Mouse (Mus musculus): ENCODE measurements around the gene Stip1. TPM values are rescaled to one million over a fixed set of nuclear protein-coding genes. Genes with fewer than 3 reads are reported as not detected.

The Stip1 gene
- polyA plus RNA-seq, 1 experiment = 27.4 TPM

- no peak for TF ChIP-seq CTCF (IDR thresholded peaks at IDR 0.05; ENCODE audit: extremely low read depth, insufficient read depth, insufficient read length, insufficient replicate concordance)
- TF ChIP-seq POLR2A (IDR thresholded peaks at IDR 0.05; ENCODE audit: low read depth, low read length) = no peak
- H3K36me3 ChIP-seq (ENCODE audit: control insufficient read depth, insufficient read depth, low read length) = peaks cover 4% of the 10 kb centered on the region; the same call in 1 of the 2 replicates
- H3K4me3 ChIP-seq (ENCODE audit: extremely low read depth, insufficient read depth, insufficient read length) = peak within 1 kb of the TSS; percentile 70
- peak within 1 kb of the TSS; percentile 69 for H3K27ac ChIP-seq (ENCODE audit: insufficient read depth, low read length)
- WGBS = under 1% methylated on average over 68 of the region's 84 CpGs
- DNase-seq (ENCODE audit: low read depth in 1 of 2, low spot score in 2 of 2) = peak; percentile 45 to 74
- no peaks in the 10 kb centered on the region for H3K27me3 ChIP-seq (ENCODE audit: control insufficient read depth, insufficient read depth, low read length)
- H3K4me1 ChIP-seq (ENCODE audit: control insufficient read depth, insufficient read depth, insufficient read length) = peaks cover 22% of the 10 kb centered on the region
Observed at GRCm38 (mm10) chr19:6974211-6975205, 65.3 kb downstream of the Stip1 start, which contains the start of gene Ppp1r14b. Ppp1r14b (plus strand) TSS chr19:6974968.

GRCm38 (mm10) chr19:6973581-6974190 is 66.1 kb downstream of the Stip1 start:
- Histone ChIP-seq H3K4me3 (ENCODE audit: extremely low read depth, insufficient read depth, insufficient read length) (no peak overlapping the region), H3K27ac (ENCODE audit: insufficient read depth, low read length) (no peak overlapping the region), H3K36me3 (ENCODE audit: control insufficient read depth, insufficient read depth, low read length) (peaks cover 4% of the 10 kb centered on the region; the same call in 1 of the 2 replicates), H3K4me1 (ENCODE audit: control insufficient read depth, insufficient read depth, insufficient read length) (peaks cover 24% of the 10 kb centered on the region), H3K27me3 (ENCODE audit: control insufficient read depth, insufficient read depth, low read length) (no peaks in the 10 kb centered on the region)
- no peak for TF ChIP-seq CTCF (IDR thresholded peaks at IDR 0.05; ENCODE audit: extremely low read depth, insufficient read depth, insufficient read length, insufficient replicate concordance)
- no peak for TF ChIP-seq POLR2A (IDR thresholded peaks at IDR 0.05; ENCODE audit: low read depth, low read length)
- 36% methylated on average over 12 of the region's 12 CpGs for WGBS
- DNase-seq (ENCODE audit: low read depth in 1 of 2, low spot score in 2 of 2) = no peak

- no peaks in the 10 kb centered on the region for H3K27me3 ChIP-seq (ENCODE audit: control insufficient read depth, insufficient read depth, low read length)
- WGBS = 90% methylated on average over 13 of the region's 13 CpGs
- H3K4me1 ChIP-seq (ENCODE audit: control insufficient read depth, insufficient read depth, insufficient read length) = peaks cover 21% of the 10 kb centered on the region
- H3K4me3 ChIP-seq (ENCODE audit: extremely low read depth, insufficient read depth, insufficient read length) = no peak overlapping the region
- no peak for TF ChIP-seq POLR2A (IDR thresholded peaks at IDR 0.05; ENCODE audit: low read depth, low read length)
- no peak for TF ChIP-seq CTCF (IDR thresholded peaks at IDR 0.05; ENCODE audit: extremely low read depth, insufficient read depth, insufficient read length, insufficient replicate concordance)
- 0 out of 2 replicates have a peak, but pooled peaks cover 3% of the 10 kb centered on the region for H3K36me3 ChIP-seq (ENCODE audit: control insufficient read depth, insufficient read depth, low read length)
- H3K27ac ChIP-seq (ENCODE audit: insufficient read depth, low read length) = no peak overlapping the region
- DNase-seq (ENCODE audit: low read depth in 1 of 2, low spot score in 2 of 2) = no peak
Observed at GRCm38 (mm10) chr19:6972247-6972917, 67.4 kb downstream of the Stip1 start.

- H3K4me1 ChIP-seq (ENCODE audit: control insufficient read depth, insufficient read depth, insufficient read length) = peaks cover 19% of the 10 kb centered on the region
Observed at GRCm38 (mm10) chr19:6971644-6972043, 68.1 kb downstream of the Stip1 start.

More at GRCm38 (mm10) chr19:6971644-6972043, 68.1 kb downstream of the Stip1 start:
- TF ChIP-seq POLR2A (IDR thresholded peaks at IDR 0.05; ENCODE audit: low read depth, low read length) (no peak), CTCF (IDR thresholded peaks at IDR 0.05; ENCODE audit: extremely low read depth, insufficient read depth, insufficient read length, insufficient replicate concordance) (no peak)
- Histone ChIP-seq H3K27me3 (ENCODE audit: control insufficient read depth, insufficient read depth, low read length) (no peaks in the 10 kb centered on the region), H3K4me3 (ENCODE audit: extremely low read depth, insufficient read depth, insufficient read length) (no peak overlapping the region), H3K36me3 (ENCODE audit: control insufficient read depth, insufficient read depth, low read length) (no peaks in the 10 kb centered on the region), H3K27ac (ENCODE audit: insufficient read depth, low read length) (no peak overlapping the region)
- 81% methylated on average over 6 of the region's 6 CpGs for WGBS
- no peak for DNase-seq (ENCODE audit: low read depth in 1 of 2, low spot score in 2 of 2)

Other genes with a start within 250 kb of the Stip1 start
- 26.7 and 31.8 TPM in 2 replicates for gene Rps6ka4, start 199.3 kb downstream of the Stip1 start, polyA plus RNA-seq (2012; rRNA removed)
- 82.5 and 106 TPM in 2 replicates for gene Ccdc88b, start 181.8 kb downstream of the Stip1 start, polyA plus RNA-seq (2012; rRNA removed)
- 135 and 150 TPM in 2 replicates for gene Trmt112, start 130.3 kb downstream of the Stip1 start, polyA plus RNA-seq (2012; rRNA removed)
- gene Prdx5, start 129.9 kb downstream of the Stip1 start, polyA plus RNA-seq (2012; rRNA removed) = 54.6 and 59.4 TPM in 2 replicates
- 48.4 and 53.7 TPM in 2 replicates for gene Esrra, start 118.2 kb downstream of the Stip1 start, polyA plus RNA-seq (2012; rRNA removed)
- 0.11 and 0.28 TPM in 2 replicates for gene Catsperz, start 114.6 kb downstream of the Stip1 start, polyA plus RNA-seq (2012; rRNA removed)
- 0.04 and 0.11 TPM in 2 replicates for gene Kcnk4, start 105.5 kb downstream of the Stip1 start, polyA plus RNA-seq (2012; rRNA removed)
- 24.9 and 32.5 TPM in 2 replicates for gene Bad, start 98.1 kb downstream of the Stip1 start, polyA plus RNA-seq (2012; rRNA removed)
- 54.6 and 61.7 TPM in 2 replicates for gene Gpr137, start 97.5 kb downstream of the Stip1 start, polyA plus RNA-seq (2012; rRNA removed)
- gene Ppp1r14b, start 65.0 kb downstream of the Stip1 start, polyA plus RNA-seq (2012; rRNA removed) = 69.0 and 82.5 TPM in 2 replicates
- 31.5 and 31.7 TPM in 2 replicates for gene Plcb3, start 63.5 kb downstream of the Stip1 start, polyA plus RNA-seq (2012; rRNA removed)
- 22.1 and 26.2 TPM in 2 replicates for gene Fkbp2, start 59.5 kb downstream of the Stip1 start, polyA plus RNA-seq (2012; rRNA removed)
- 20.7 and 23.9 TPM in 2 replicates for gene Vegfb, start 52.3 kb downstream of the Stip1 start, polyA plus RNA-seq (2012; rRNA removed)
- 24.1 and 25.3 TPM in 2 replicates for gene Dnajc4, start 47.4 kb downstream of the Stip1 start, polyA plus RNA-seq (2012; rRNA removed)
- 19.4 and 26.5 TPM in 2 replicates for gene Nudt22, start 43.9 kb downstream of the Stip1 start, polyA plus RNA-seq (2012; rRNA removed)
- 4.7 and 6.4 TPM in 2 replicates for gene Trpt1, start 43.8 kb downstream of the Stip1 start, polyA plus RNA-seq (2012; rRNA removed)
- 194 and 240 TPM in 2 replicates for gene Fermt3, start 20.5 kb downstream of the Stip1 start, polyA plus RNA-seq (2012; rRNA removed)
- gene Macrod1, start 16.8 kb upstream of the Stip1 start, polyA plus RNA-seq (2012; rRNA removed) = 13.4 and 17.9 TPM in 2 replicates
- 0.14 and 0.16 TPM in 2 replicates for gene Flrt1, start 65.8 kb upstream of the Stip1 start, polyA plus RNA-seq (2012; rRNA removed)
- gene Otub1, start 166.3 kb upstream of the Stip1 start, polyA plus RNA-seq (2012; rRNA removed) = 64.3 and 81.9 TPM in 2 replicates
- gene Cox8a, start 177.6 kb upstream of the Stip1 start, polyA plus RNA-seq (2012; rRNA removed) = 636 and 1,081 TPM in 2 replicates
- 20.5 and 25.1 TPM in 2 replicates for gene Naa40, start 201.2 kb upstream of the Stip1 start, polyA plus RNA-seq (2012; rRNA removed)
- 1.8 and 3.5 TPM in 2 replicates for gene Rcor2, start 227.4 kb upstream of the Stip1 start, polyA plus RNA-seq (2012; rRNA removed)

Measured in spleen, adult 2 months (tissue).